Mouse (Mus musculus) CH12.LX (cell line): ENCODE measurements around the gene Dhrs4. TPM values are rescaled to one million over a fixed set of nuclear protein-coding genes. Genes with fewer than 3 reads are reported as not detected.

Source experiments
- DNase-seq: peaks from one replicate; pipeline ENCODE4 v3.0.0-alpha.2; 2013; ENCODE audit errors: extremely low read depth
- H3K27ac ChIP-seq: 2 replicates; pipeline ENCODE4 v1.5.1; 2012; ENCODE audit warnings: low read depth, mild to moderate bottlenecking, control low read depth, moderate library complexity; ENCODE audit not compliant: insufficient read depth
- H3K27me3 ChIP-seq: replicated peaks from 2 replicates; pipeline ENCODE3; 2012; ENCODE audit warnings: inconsistent platforms
- H3K36me3 ChIP-seq, 2 experiments: replicated peaks in 1 of 2; 2 replicates each; pipeline versions ENCODE3 to v1.6.1; 2012; ENCODE audit warnings: inconsistent platforms in 1 of 2, low read length in 1 of 2, mild to moderate bottlenecking in 1 of 2, mixed read lengths in 1 of 2, moderate library complexity in 1 of 2; ENCODE audit not compliant: control insufficient read depth in 1 of 2, insufficient read depth in 1 of 2
- H3K4me1 ChIP-seq, 2 experiments: 2 replicates each; pipeline ENCODE4 v1.6.1; 2012; ENCODE audit warnings: inconsistent platforms in 1 of 2, moderate library complexity in 1 of 2; ENCODE audit not compliant: insufficient read depth in 2 of 2, control insufficient read depth in 1 of 2
- H3K4me2 ChIP-seq: 2 replicates; pipeline ENCODE4 v1.6.1; 2012; ENCODE audit warnings: low read depth, mild to moderate bottlenecking, control low read depth; ENCODE audit not compliant: poor library complexity, insufficient read depth, severe bottlenecking
- H3K4me3 ChIP-seq, 3 experiments: fragments of 150-350 bp in 1 of 3; sonication (generic) in 1 of 3; replicated peaks in 1 of 3; 2 replicates each; pipeline versions ENCODE3 to v1.5.1; 2011 to 2012; ENCODE audit warnings: low read depth in 2 of 3, low read length in 2 of 3, mild to moderate bottlenecking in 2 of 3, moderate library complexity in 2 of 3, control low read depth in 1 of 3, improper control_type of control experiment in 1 of 3, inconsistent platforms in 1 of 3, mixed read lengths in 1 of 3; ENCODE audit not compliant: poor library complexity in 1 of 3
- H3K79me2 ChIP-seq: replicated peaks from 2 replicates; pipeline ENCODE4 v1.6.1; 2012; ENCODE audit warnings: mild to moderate bottlenecking, moderate library complexity; ENCODE audit not compliant: control insufficient read depth, poor library complexity, insufficient read depth, severe bottlenecking; ENCODE audit errors: extremely low read depth
- H3K9ac ChIP-seq: 2 replicates; pipeline ENCODE4 v1.6.1; 2012; ENCODE audit warnings: low read depth, mild to moderate bottlenecking, control low read depth, moderate library complexity; ENCODE audit not compliant: insufficient read depth
- H3K9me3 ChIP-seq: replicated peaks from 2 replicates; pipeline ENCODE3; 2012; ENCODE audit warnings: low read length, inconsistent platforms, mixed read lengths
- BHLHE40 ChIP-seq: IDR thresholded peaks from 2 replicates; pipeline ENCODE4 v1.6.1; 2011; ENCODE audit warnings: mild to moderate bottlenecking, low read depth, low read length, improper control_type of control experiment
- CHD1 ChIP-seq: IDR thresholded peaks from 2 replicates; pipeline ENCODE4 v1.6.1; 2012; ENCODE audit warnings: low read depth, low read length, improper control_type of control experiment, inconsistent platforms
- CTCF ChIP-seq, 2 experiments: IDR thresholded peaks in 1 of 2; conservative IDR thresholded peaks in 1 of 2; 2 replicates each; pipeline ENCODE4 v1.5.1; 2011 to 2012; ENCODE audit warnings: low read depth in 2 of 2, low read length in 2 of 2, improper control_type of control experiment in 1 of 2, inconsistent platforms in 1 of 2, mild to moderate bottlenecking in 1 of 2, moderate library complexity in 1 of 2
- E2F4 ChIP-seq: IDR thresholded peaks from 2 replicates; pipeline ENCODE4 v1.6.1; 2011; ENCODE audit warnings: low read depth, low read length, improper control_type of control experiment; ENCODE audit not compliant: insufficient replicate concordance
- GABPA ChIP-seq: IDR thresholded peaks from 2 replicates; pipeline ENCODE4 v1.6.1; 2012; ENCODE audit warnings: low read depth, low read length, improper control_type of control experiment, inconsistent platforms; ENCODE audit not compliant: insufficient replicate concordance
- JUN ChIP-seq: IDR thresholded peaks from 2 replicates; pipeline ENCODE4 v1.6.1; 2011; ENCODE audit warnings: low read depth, mild to moderate bottlenecking, low read length, improper control_type of control experiment, moderate library complexity; ENCODE audit not compliant: insufficient read depth
- JUND ChIP-seq: conservative IDR thresholded peaks from 2 replicates; pipeline ENCODE4 v1.6.1; 2011; ENCODE audit warnings: low read depth, low read length, improper control_type of control experiment
- MAX ChIP-seq: IDR thresholded peaks from 2 replicates; pipeline ENCODE4 v1.6.1; 2011; ENCODE audit warnings: low read length, improper control_type of control experiment
- MAZ ChIP-seq: IDR thresholded peaks from 2 replicates; pipeline ENCODE4 v1.6.1; 2012; ENCODE audit warnings: low read depth, mild to moderate bottlenecking, inconsistent platforms, low read length, improper control_type of control experiment, moderate library complexity
- MYC ChIP-seq: IDR thresholded peaks from 2 replicates; pipeline ENCODE4 v1.6.1; 2011; ENCODE audit warnings: low read depth, mild to moderate bottlenecking, improper control_type of control experiment, low read length
- PAX5 ChIP-seq: IDR thresholded peaks from 2 replicates; pipeline ENCODE4 v1.6.1; 2012; ENCODE audit warnings: low read length, inconsistent platforms, mixed read lengths
- POLR2A ChIP-seq: IDR thresholded peaks from 2 replicates; pipeline ENCODE4 v1.6.1; 2011; ENCODE audit warnings: low read depth, mild to moderate bottlenecking, improper control_type of control experiment, low read length
- POLR2AphosphoS2 ChIP-seq: IDR thresholded peaks from 2 replicates; pipeline ENCODE4 v1.6.1; 2011; ENCODE audit warnings: low read depth, low read length, improper control_type of control experiment
- RAD21 ChIP-seq: IDR thresholded peaks from 2 replicates; pipeline ENCODE4 v1.6.1; 2011; ENCODE audit warnings: low read depth, mild to moderate bottlenecking, low read length, improper control_type of control experiment, moderate library complexity
- RCOR1 ChIP-seq: conservative IDR thresholded peaks from 2 replicates; pipeline ENCODE4 v1.6.1; 2012; ENCODE audit warnings: low read depth, mild to moderate bottlenecking, inconsistent platforms, low read length, improper control_type of control experiment
- SMC3 ChIP-seq: IDR thresholded peaks from 2 replicates; pipeline ENCODE4 v1.6.1; 2011; ENCODE audit warnings: low read depth, low read length, improper control_type of control experiment
- TCF12 ChIP-seq: IDR thresholded peaks from 2 replicates; pipeline ENCODE4 v1.6.1; 2014; ENCODE audit warnings: low read depth, mild to moderate bottlenecking, inconsistent platforms, low read length, improper control_type of control experiment
- ZC3H11A ChIP-seq: IDR thresholded peaks from 2 replicates; pipeline ENCODE4 v1.6.1; 2012; ENCODE audit warnings: low read depth, mild to moderate bottlenecking, inconsistent platforms, low read length, improper control_type of control experiment
- dilution Hi-C: fragments of 300-500 bp; cut with MboI; formaldehyde crosslinking; loops from 2 replicates; pipeline ENCODE4 v1.14.3; 2020; ENCODE audit warnings: low sequenced_read_pairs; ENCODE audit not compliant: extremely low pct_unique_long_range_greater_than_20kb, extremely low pct_ligation_motif_present
- in situ Hi-C: fragments of 300-500 bp; cut with MboI; formaldehyde crosslinking; loops from 3 replicates; pipeline ENCODE4 v1.14.3; 2019; ENCODE audit warnings: low sequenced_read_pairs, low pct_ligation_motif_present, low pct_unique_long_range_greater_than_20kb, mixed read lengths
- polyA plus RNA-seq: library from polyadenylated mRNA; unstranded; fragments of >175 nt; gene quantifications from 2 replicates; pipeline ENCODE4 v1.2.1, GENCODE M21; 2012; ENCODE audit warnings: low read depth; ENCODE audit not compliant: insufficient read length
- total RNA-seq, 2 experiments: library from RNA; depleted of rRNA; stranded (reverse); fragments of 300-350 nt in 1 of 2; fragments of >200 nt in 1 of 2; gene quantifications; 2 replicates each; pipeline ENCODE4 v1.2.3; 2012 to 2014

The Dhrs4 gene
- total and polyA plus RNA-seq, 3 experiments = 27.9 to 60.2 (median 37.3) TPM

DNA sequence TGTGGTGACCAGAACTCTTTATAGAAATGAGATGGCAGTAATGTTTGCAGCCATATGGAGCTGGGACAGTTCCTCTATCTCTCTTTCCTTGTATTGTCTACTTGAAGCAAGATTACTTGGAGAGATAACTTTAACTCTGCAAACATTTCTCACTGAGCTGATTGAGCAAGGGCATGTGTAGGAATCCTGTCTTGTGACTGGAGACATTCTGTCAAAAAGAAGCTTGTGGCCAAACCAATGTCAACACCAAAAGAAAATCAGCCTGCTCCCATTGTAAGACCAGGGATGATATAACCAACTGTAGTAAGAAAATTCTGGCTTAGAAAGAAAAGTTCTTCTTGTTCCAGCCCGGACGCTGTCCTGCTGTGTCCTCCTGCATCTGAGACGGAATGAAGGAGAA is 43.7 kb upstream of the Dhrs4 start:
- DNase-seq = no peak
- peaks cover 0 to 5% of the 10 kb centered on the region in 2 experiments; a peak in 2 of 4 replicates for H3K4me1 ChIP-seq
- dilution Hi-C loops (no loop called here), in situ Hi-C loops (loop anchor here (5.0 kb wide), 1 partner anchor 313 kb away; no protein-coding TSS in a partner anchor)
- H3K27me3 ChIP-seq = no peaks in the 10 kb centered on the region
- TF ChIP-seq GABPA (no peak), POLR2A (no peak), PAX5 (no peak), TCF12 (no peak), JUND (no peak), MYC (no peak), CHD1 (no peak), MAZ (no peak), BHLHE40 (no peak), ZC3H11A (no peak), RAD21 (no peak), SMC3 (no peak), RCOR1 (no peak), CTCF (conservative IDR thresholded peaks at IDR 0.05 in 1 of 2, IDR thresholded peaks at IDR 0.05 in 1 of 2; ENCODE audit: low read depth in 2 of 2, low read length in 2 of 2) (no peak), JUN (no peak), MAX (no peak), POLR2AphosphoS2 (no peak)
- no peaks in the 10 kb centered on the region for H3K36me3 ChIP-seq
- no peak overlapping the region for H3K9ac ChIP-seq
- no peak overlapping the region for H3K27ac ChIP-seq
- no peak overlapping the region for H3K4me3 ChIP-seq
- no peaks in the 10 kb centered on the region for H3K79me2 ChIP-seq
- H3K4me2 ChIP-seq = no peak overlapping the region
- peaks cover 2% of the 10 kb centered on the region for H3K9me3 ChIP-seq

DNA sequence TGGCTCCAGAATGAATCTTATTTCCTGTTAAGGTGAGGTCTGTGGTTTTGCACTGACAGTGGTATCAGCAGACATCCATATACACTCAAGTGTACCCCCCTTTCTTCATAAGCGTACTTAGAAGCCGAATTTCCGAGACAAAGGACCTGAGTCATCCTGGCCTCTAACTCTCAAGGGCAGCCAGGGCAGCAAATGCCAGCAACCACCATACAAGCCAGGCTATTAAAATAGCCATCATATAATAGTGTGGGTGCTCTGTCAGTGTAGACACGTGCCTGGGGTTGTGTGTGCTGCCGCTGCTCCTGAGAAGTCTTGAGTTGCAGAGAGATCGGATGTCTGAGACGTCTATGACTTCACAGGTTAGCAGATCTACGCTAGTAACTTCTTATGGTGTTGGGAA is 41.4 kb upstream of the Dhrs4 start:
- dilution Hi-C loops = no loop called here
- in situ Hi-C loops = loop anchor here (5.0 kb wide), 1 partner anchor 315 kb away; no protein-coding TSS in a partner anchor
- Histone ChIP-seq H3K4me2 (no peak overlapping the region), H3K79me2 (no peaks in the 10 kb centered on the region), H3K9ac (no peak overlapping the region), H3K4me3 (no peak overlapping the region), H3K27me3 (peaks cover 4% of the 10 kb centered on the region), H3K36me3 (no peaks in the 10 kb centered on the region), H3K9me3 (no peaks in the 10 kb centered on the region), H3K4me1 (peaks cover 0 to 5% of the 10 kb centered on the region in 2 experiments; a peak in 2 of 4 replicates), H3K27ac (no peak overlapping the region)
- no peak for TF ChIP-seq E2F4
- DNase-seq = no peak
